Mouse (Mus musculus) yolk sac, embryonic 10.5 days (tissue): ENCODE measurements around the gene Fam160b1.

Experiments
- DNase-seq: peaks from one replicate; pipeline ENCODE4 v3.0.0-alpha.2; 2017; ENCODE audit warnings: low spot score

Fam160b1 gene

DNA sequence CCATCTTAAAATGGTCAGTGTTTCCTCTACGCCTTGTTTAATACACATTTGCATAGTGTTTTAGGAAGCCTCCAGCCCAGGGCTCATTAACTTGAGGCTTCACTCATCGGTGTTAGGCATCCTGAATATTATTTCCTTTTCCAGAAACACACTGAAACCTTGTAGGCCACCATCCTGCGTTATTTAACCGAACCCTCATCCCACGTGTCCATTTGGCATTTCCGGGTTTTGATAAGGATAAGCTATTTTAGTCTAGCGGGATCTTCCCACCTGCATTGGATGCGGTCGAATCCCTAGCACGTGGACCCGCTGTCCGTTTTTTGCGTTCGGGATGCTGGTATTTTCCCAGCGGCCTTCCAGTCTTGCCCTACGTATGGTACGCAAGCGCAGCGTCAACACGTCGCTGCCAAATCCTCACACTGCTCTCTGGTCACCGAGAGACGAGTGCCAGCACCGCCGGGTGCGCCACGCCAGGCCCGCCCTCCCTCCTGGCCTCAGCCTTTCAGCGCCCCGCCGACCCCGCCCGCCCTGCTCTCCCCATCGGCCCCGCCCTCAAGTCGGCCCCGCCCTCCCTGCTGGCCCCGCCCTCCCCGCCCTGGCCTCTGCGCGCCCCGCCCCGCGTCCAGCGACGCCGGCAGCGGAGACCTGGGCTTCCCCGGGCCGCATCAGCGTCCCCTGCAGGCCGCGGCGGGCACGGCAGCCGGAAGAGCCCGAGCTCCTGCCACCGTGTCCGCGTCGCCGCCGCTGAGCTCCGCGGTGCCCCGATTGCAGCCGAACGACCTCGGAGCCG is at the start of gene Fam160b1:
Gene Fam160b1 (plus strand): TSS at position 340 of the 790 bp plus-strand sequence.
- peak; percentile 97 for DNase-seq

DNA sequence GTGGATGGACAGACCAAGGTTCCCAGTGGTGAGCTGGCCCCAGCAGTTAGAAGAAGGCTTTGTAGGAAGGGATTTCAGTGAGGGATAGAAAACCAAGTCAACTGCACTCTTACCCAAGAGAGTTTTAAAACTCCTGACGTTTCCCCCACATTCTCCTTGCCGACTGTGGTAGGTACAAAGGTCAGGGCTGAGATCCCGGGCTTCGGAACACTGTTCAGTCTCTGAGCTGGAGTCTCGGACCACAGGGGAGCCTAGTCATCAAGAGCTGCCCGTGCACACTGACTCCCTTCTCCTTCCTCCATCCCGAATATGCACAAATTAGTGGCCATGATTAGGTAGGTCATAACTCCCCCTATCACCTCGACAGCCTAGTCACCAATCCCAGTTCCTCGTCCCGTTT is 47.3 kb upstream of the Fam160b1 start:
- peak; percentile 77 for DNase-seq

GRCm38 (mm10) chr19:57313891-57314345 is 46.6 kb upstream of the Fam160b1 start:
- DNase-seq = no peak

GRCm38 (mm10) chr19:57314346-57315012 is 46.0 kb upstream of the Fam160b1 start, which contains the start of gene Ablim1:
Gene Ablim1 (minus strand): TSS chr19:57314919.
- DNase-seq = peak; percentile 56

DNA sequence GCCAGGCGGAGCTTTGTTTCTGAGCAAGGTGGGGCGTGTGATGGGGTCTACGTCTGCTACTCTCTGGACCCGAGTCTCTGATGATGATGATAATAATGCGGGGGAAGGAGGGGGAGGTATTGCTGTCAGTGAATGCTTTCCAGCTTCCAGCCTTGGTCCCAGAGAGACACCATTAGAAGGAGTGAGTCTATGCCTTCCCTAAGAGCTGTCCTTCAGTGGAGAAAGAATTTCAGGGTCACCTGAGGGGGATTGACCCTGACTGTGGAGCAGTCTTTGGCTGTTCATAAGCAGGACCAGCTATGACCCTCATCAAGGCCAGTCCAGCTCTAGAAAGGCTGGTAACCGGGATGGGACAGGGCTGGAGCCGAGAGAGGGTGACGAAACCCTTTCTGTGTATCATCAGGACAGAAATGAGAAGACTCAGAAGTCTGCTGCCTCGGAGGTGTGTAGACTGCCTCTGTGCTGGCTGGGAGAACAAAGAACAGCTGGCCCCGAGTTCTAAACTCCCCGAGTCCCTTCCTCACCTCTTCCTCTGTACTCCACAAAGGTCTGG is 45.4 kb upstream of the Fam160b1 start:
- DNase-seq = no peak

DNA sequence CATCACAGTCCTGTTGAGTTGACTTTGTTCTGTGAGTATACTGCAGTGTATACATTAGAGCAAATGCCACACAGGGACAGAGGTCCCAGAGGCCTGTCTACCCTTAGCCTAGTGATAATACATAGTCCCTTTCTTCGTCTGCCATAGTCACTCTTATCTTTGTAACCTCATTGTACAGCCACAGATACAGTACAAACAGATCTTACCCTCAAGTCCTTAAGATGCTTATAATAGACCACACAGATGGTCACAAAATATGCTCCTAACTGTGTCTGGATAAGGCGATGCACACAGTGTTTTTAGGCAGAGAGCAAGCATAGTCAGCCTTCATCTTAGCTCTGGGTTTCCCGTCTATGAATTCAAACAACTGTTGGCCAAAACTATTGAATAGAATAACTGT is 43.9 kb upstream of the Fam160b1 start:
- DNase-seq = no peak

- no peak for DNase-seq
Measured at GRCm38 (mm10) chr19:57320656-57321382, 39.7 kb upstream of the Fam160b1 start.

- peak; percentile 39 for DNase-seq
Measured at GRCm38 (mm10) chr19:57321839-57322238, 38.6 kb upstream of the Fam160b1 start.

DNA sequence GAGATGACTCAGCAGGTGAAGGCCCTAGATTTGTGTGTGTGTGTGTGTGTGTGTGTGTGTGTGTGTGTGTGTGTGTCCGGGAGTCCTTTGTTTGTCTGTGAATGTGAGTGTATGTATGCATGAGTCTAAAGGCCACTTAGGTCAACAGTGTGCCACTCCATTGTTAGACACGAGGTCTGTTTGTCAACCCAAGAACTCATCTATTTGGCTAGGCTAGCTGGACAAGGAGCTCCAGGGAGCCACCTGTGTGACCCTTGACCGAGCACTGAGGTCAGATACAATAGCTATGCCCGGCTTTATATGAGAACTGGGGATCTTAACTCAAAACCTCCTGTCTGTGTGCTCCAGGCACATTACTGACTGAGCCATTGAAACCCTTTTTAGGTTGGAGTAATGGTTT is 38.0 kb upstream of the Fam160b1 start:
- DNase-seq = peak; percentile 60

GRCm38 (mm10) chr19:57323087-57323486 is 37.4 kb upstream of the Fam160b1 start:
- DNase-seq = no peak

GRCm38 (mm10) chr19:57325748-57326300 is 34.7 kb upstream of the Fam160b1 start:
- peak; percentile 63 for DNase-seq

DNA sequence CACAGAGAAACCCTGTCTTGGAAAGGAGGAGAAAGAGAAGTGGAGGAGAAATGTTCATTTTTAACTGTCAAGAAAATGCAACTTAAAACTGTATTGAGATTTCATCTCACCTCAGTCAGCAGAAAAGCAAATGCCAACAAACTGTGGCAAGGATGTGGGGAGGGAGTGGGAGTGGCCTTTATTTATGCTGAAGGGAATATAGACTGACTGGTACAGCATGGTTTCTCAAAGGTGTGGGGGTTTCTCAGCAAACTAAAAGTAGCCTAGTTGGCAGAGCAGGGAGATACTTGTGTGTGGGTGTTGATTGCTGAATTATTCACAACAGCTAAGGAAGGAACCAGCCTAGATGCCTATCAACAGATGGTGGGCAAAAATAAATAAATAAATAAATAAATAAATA is 32.8 kb upstream of the Fam160b1 start:
- DNase-seq = no peak

DNA sequence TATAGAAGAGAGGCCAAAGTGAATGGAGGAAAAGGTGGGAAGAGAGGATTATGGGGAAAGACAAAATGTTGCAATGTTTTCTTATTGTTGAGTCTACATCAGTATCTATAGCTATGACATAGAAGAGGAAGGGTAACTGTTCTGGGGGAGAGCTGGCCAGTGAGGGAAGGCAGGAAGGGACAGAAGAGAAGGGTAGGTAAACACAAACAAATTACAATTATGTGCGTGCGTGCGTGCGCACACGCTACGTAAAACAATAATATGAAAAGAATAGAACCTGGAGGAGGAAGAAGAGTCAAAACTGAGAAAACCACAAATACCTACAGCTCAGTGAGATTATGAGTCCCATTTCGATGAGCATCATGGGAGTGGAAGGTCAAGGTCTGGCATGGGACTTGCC is 32.2 kb upstream of the Fam160b1 start:
- no peak for DNase-seq

- DNase-seq = no peak
Measured at GRCm38 (mm10) chr19:57328792-57329191, 31.7 kb upstream of the Fam160b1 start.

GRCm38 (mm10) chr19:57330309-57330708 is 30.2 kb upstream of the Fam160b1 start:
- no peak for DNase-seq

DNA sequence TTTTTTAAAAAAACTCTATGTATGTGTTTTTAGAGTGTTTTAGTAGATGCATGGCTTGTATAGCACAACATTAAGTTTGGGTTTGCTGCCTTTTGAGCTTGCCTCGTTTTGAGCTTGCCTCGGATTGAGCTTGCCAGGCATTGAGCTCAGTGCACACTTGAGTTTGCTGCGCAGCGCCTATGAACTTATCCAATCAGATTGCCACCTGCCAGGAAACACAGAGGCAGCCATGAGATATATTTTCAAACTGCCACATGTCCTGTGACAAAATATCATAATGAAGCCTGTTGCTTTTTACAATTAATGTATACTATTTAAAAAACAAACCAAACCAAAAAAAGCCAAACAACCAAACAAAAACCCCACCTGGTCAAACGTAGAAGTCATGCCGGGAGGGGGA is 29.2 kb upstream of the Fam160b1 start:
- no peak for DNase-seq

- no peak for DNase-seq
Measured at GRCm38 (mm10) chr19:57333356-57333755, 27.1 kb upstream of the Fam160b1 start.

DNA sequence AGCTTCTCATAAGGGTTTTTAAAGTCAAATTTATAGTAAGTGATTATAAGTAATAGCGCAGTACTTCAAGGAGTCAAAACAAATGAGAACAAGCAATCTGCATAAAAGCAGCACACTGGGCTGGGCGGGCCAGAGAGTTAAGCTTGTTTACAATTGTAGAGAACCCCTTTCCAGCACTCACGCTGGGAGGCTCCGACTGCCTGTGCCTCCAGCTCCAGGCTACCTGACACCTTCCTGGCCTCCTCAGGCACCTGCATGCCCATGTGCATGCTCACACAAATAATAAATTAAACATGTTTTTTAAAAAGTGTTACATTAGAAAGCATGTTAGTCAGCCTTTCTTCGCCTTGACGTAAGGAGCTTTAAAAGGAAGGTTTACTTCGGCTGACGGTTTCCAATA is 25.3 kb upstream of the Fam160b1 start:
- DNase-seq = no peak

GRCm38 (mm10) chr19:57339281-57339864 is 21.1 kb upstream of the Fam160b1 start:
- DNase-seq = no peak

GRCm38 (mm10) chr19:57340900-57341742 is 19.4 kb upstream of the Fam160b1 start:
- DNase-seq = no peak

DNA sequence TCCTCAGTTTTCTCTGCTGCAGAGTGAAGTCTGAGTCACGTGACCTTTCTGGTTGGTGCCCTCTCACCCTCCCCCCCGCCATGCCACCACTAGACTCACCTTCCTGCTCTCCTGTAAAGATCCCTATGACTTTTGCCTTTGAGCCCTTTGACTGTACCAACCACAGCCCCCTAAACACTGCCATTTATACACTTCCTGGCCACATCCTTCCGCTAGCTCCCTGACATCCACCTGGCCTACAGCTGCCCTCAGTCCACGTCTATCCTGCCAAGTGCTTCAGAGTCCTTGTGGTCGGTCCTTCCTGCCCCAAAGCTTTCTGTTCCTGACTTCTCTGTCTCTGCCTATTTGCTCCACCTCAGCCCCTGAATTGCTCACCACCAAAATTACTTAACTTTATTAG is 16.6 kb upstream of the Fam160b1 start:
- DNase-seq = no peak
